Mouse (Mus musculus) macrophage (primary cell): ENCODE measurements around the gene Prdm16. TPM values are rescaled to one million over a fixed set of nuclear protein-coding genes. Genes with fewer than 3 reads are reported as not detected.

Source experiments
- H3K27ac ChIP-seq: fragments of 350-480 bp; formaldehyde crosslinking; 2 replicates; pipeline ENCODE4 v1.9.0; 2021
- H3K36me3 ChIP-seq: fragments of 350-480 bp; formaldehyde crosslinking; 2 replicates; pipeline ENCODE4 v1.9.0; 2021; ENCODE audit errors: inconsistent target
- H3K4me3 ChIP-seq: fragments of 350-480 bp; formaldehyde crosslinking; 2 replicates; pipeline ENCODE4 v1.9.0; 2021; ENCODE audit errors: inconsistent target
- H3K79me2 ChIP-seq: fragments of 350-480 bp; formaldehyde crosslinking; 2 replicates; pipeline ENCODE4 v1.9.0; 2021; ENCODE audit errors: inconsistent target
- WGBS: methylation state at CpG from one replicate; pipeline ENCODE4 v1.1.7; 2026; ENCODE audit warnings: inconsistent platforms; ENCODE audit not compliant: missing documents; 5-methylcytosine and 5-hydroxymethylcytosine counted together
- polyA plus RNA-seq: library from polyadenylated mRNA; stranded (reverse); fragments of 250-400 nt; gene quantifications from 3 replicates; pipeline ENCODE4 v1.2.4, GENCODE M21; 2018; ENCODE audit warnings: inconsistent platforms

The Prdm16 gene
- polyA plus RNA-seq, 1 experiment from 2014 or later = 1.6 TPM

DNA sequence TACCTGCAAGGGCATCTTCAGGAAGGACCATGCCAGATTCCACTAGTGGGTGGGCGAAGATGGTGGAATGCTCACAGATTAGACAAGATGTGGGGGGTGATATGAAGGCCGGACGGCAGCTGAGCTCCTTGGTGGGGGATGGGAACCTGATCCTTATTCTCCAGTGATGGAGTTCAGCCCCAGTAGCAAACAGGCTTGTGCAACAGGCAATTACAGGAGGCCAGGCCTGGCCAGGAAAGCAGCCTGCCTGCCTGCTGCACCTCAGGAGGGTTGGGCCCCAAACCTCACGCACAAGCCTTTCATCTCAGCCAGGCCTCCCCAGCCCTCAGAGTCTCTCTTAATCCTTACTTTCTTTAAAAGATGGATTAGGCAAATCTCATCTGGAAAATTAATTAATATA is 124.9 kb downstream of the Prdm16 start:
- Histone ChIP-seq H3K36me3 (no peaks in the 10 kb centered on the region), H3K79me2 (no peaks in the 10 kb centered on the region), H3K27ac (no peak overlapping the region), H3K4me3 (no peak overlapping the region)
- 79% methylated on average over 4 of the region's 4 CpGs for WGBS

DNA sequence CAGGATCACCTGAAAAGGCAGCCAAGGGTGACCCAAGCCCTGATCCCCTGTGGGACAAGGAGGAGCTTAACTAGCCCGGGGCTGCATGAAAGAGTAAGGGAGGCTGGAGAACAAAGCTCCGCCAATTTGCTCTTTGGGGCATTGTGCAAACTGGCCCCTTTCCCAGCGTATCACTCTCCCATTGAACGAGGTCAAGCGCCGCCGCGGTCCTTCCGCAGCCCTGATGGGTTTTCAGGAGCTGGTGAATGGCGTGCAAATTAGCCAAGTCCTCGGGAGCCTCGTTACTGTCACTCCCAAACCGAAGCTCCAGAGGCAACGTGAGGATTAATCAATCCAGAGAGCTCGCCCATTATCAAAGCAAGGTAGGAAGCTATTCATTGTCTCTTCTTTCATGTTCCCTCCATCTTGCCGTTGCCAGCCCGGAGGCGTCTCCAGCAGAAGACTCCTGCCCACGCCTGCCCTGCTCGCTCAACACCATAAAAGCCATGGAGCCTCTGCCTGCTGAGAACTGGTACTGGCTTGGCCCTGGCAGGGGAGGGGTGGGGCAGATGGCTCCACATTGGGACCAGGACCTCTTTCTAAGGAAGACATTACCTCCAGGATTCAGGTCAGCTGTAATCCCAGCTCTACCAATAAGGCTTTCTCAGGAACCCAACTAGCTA is 129.8 kb downstream of the Prdm16 start:
- WGBS = 90% methylated on average over 20 of the region's 20 CpGs
- H3K79me2 ChIP-seq = no peaks in the 10 kb centered on the region
- no peaks in the 10 kb centered on the region for H3K36me3 ChIP-seq
- H3K27ac ChIP-seq = no peak overlapping the region
- H3K4me3 ChIP-seq = no peak overlapping the region

- WGBS = 83% methylated on average over 5 of the region's 5 CpGs
- Histone ChIP-seq H3K79me2 (no peaks in the 10 kb centered on the region), H3K4me3 (no peak overlapping the region), H3K36me3 (no peaks in the 10 kb centered on the region), H3K27ac (no peak overlapping the region)
Observed at GRCm38 (mm10) chr4:154505313-154505712, 131.4 kb downstream of the Prdm16 start.

GRCm38 (mm10) chr4:154503260-154503829 is 133.3 kb downstream of the Prdm16 start:
- H3K79me2 ChIP-seq = no peaks in the 10 kb centered on the region
- H3K27ac ChIP-seq = no peak overlapping the region
- H3K36me3 ChIP-seq = no peaks in the 10 kb centered on the region
- no peak overlapping the region for H3K4me3 ChIP-seq
- WGBS = 88% methylated on average over 20 of the region's 21 CpGs

DNA sequence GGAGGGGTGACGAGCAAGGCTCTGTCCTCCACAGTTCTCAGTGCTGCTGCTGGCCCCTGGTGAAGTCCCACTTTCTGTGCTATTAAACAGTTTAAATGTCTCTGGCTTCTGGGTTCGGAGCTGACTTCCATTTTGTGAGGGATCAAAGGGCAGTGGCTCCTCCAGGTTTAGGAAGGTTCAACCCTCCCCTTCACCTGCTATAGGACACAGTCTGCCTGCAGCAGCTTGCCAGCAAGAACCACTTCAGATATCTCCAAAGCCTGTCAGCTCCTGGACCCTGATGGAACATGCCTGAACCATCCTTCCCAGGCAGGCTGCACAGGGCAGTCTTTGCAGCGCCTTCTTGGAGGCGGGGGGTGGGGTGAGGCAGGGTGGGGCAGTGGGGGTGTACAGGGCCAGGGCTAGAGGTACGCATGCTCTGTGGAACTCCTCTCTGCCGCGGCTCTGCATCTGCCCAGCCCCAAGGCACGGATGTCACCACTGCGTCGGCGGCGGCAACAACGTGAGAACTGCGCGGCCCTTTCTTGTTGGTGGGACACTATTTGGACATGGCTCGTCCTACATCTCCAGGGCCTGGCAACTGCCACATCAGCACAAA is 134.2 kb downstream of the Prdm16 start:
- H3K36me3 ChIP-seq = no peaks in the 10 kb centered on the region
- 96% methylated on average over 14 of the region's 16 CpGs for WGBS
- H3K27ac ChIP-seq = no peak overlapping the region
- no peak overlapping the region for H3K4me3 ChIP-seq
- H3K79me2 ChIP-seq = no peaks in the 10 kb centered on the region

GRCm38 (mm10) chr4:154500695-154501094 is 136.0 kb downstream of the Prdm16 start:
- H3K4me3 ChIP-seq = no peak overlapping the region
- no peak overlapping the region for H3K27ac ChIP-seq
- no peaks in the 10 kb centered on the region for H3K36me3 ChIP-seq
- WGBS = 78% methylated on average over 9 of the region's 9 CpGs
- H3K79me2 ChIP-seq = no peaks in the 10 kb centered on the region

- Histone ChIP-seq H3K27ac (no peak overlapping the region), H3K36me3 (no peaks in the 10 kb centered on the region), H3K79me2 (no peaks in the 10 kb centered on the region), H3K4me3 (no peak overlapping the region)
- 64% methylated on average over 29 of the region's 29 CpGs for WGBS
Observed at GRCm38 (mm10) chr4:154499701-154500523, 136.8 kb downstream of the Prdm16 start.

DNA sequence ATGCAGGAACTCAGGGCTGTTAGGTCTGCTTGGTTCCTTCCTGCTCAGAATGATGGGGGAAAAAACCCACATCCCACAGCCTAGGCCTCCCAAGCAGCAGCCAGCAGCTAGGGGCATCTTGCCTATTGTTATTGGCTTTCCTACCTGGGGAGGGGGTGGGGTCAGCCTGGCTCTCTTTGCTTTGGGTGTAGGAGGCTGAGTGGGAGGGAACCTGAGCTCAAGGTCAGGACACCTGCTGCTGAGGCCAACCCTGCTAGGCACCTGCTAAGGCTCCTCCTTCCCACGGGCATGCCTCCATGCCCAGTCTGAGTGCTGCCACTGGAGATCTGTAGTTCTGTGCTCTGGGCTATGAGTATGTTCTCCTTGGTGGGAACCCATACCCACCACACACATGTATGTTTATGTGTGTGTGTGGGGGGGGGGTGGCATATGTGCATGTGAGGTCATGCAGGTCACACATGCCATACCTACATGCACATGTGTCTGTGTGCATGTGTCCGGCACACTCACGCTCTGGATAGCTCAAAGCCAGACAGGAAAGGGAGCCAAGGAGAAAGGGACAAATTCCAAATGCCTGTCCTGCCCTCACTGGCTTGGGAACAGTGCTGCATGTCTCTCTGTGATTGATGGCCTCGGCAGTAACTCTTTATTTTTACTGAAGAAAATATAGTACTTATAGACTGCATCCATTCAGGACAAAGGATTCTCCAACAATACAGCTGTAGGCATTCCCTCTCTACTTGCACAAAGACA is 139.1 kb downstream of the Prdm16 start:
- H3K79me2 ChIP-seq = no peaks in the 10 kb centered on the region
- H3K4me3 ChIP-seq = no peak overlapping the region
- 85% methylated on average over 4 of the region's 4 CpGs for WGBS
- no peaks in the 10 kb centered on the region for H3K36me3 ChIP-seq
- no peak overlapping the region for H3K27ac ChIP-seq

DNA sequence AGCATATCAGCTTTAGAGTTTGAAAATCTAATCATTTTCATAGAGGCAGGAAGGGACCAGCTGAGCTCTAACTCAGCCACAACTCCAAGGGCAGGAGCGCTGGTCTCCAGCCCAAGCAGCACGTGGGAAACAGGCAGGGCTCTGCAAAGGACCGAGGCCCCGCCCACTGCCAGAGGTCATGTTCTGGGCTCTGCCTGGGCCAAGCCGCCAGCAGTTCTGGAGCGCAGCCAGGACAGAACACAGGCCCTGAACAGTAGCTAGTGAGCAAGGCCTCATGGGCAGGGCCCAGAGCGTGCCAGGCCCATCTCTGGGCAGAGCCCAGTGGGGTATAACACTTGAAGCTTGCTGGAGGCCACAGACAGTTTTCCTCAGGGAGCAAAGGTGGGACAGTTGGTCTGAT is 139.7 kb downstream of the Prdm16 start:
- H3K4me3 ChIP-seq = no peak overlapping the region
- no peak overlapping the region for H3K27ac ChIP-seq
- H3K36me3 ChIP-seq = no peaks in the 10 kb centered on the region
- H3K79me2 ChIP-seq = no peaks in the 10 kb centered on the region
- 12% methylated on average over 7 of the region's 7 CpGs for WGBS

GRCm38 (mm10) chr4:154496522-154496921 is 140.2 kb downstream of the Prdm16 start:
- WGBS = 85% methylated on average over 5 of the region's 5 CpGs
- H3K36me3 ChIP-seq = no peaks in the 10 kb centered on the region
- H3K27ac ChIP-seq = no peak overlapping the region
- H3K4me3 ChIP-seq = no peak overlapping the region
- no peaks in the 10 kb centered on the region for H3K79me2 ChIP-seq

DNA sequence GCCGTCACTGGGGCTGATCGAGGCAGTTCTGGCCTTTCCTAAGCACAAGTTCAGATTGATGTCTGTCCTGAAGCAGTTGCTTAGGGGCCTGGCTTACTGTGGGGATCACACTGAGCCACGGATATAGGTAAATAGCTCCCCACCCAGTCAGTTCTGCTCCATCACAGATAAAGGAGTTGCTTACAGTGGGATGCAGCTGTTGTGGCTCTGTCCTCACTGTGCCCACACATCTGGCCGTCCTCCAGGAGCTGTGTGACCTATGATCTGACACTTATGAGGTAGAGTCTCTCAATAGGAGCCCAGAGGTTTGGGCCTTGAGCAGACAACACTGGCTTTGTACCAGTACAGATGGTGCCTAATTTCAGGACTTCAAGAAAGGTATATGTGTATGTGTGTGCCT is 142.7 kb downstream of the Prdm16 start:
- H3K4me3 ChIP-seq = no peak overlapping the region
- no peaks in the 10 kb centered on the region for H3K36me3 ChIP-seq
- 63% methylated on average over 4 of the region's 4 CpGs for WGBS
- H3K27ac ChIP-seq = no peak overlapping the region
- H3K79me2 ChIP-seq = no peaks in the 10 kb centered on the region

DNA sequence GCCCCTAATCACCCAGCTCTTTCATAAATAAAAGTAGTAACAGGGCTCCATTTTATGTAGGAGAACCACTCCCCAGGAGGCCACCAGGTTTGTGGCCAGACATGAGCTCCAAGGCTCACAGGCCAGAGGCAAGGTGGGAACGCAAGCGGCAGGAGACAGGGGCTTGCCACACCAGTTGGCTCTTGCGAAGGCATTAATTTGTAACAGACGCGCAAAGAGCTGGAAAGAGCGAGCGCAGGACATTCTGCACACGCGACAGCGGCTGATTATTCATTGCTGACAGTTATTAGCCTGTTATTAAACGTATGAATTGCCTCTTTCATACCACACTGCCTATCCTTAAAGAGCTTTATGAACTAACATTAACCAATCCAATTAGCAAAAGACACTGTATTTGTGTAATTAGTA is 144.0 kb downstream of the Prdm16 start:
- Histone ChIP-seq H3K36me3 (no peaks in the 10 kb centered on the region), H3K27ac (no peak overlapping the region), H3K4me3 (no peak overlapping the region), H3K79me2 (no peaks in the 10 kb centered on the region)
- WGBS = 93% methylated on average over 11 of the region's 11 CpGs

DNA sequence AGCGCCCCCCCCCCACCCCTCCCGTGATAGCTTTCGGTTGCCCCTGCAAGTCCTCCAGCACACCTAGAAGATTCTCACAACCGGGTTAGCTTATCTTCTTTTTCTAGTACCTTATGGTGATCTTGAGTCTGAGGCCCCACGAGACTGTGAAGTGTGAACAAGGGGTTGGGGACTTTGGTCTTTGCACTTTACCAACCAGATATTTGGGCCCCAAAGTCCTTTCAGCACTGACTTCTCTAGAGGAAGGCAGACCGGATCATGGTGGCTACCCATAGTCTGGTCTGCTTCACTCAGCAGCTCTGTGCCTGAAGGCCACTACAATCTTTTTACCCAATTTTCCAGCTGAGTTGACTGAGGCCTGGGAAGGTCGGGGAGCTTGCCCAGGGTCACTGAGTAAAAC is 144.4 kb downstream of the Prdm16 start:
- Histone ChIP-seq H3K4me3 (no peak overlapping the region), H3K27ac (no peak overlapping the region), H3K36me3 (no peaks in the 10 kb centered on the region), H3K79me2 (no peaks in the 10 kb centered on the region)
- WGBS = 100% methylated on average over 7 of the region's 7 CpGs

- H3K4me3 ChIP-seq = no peak overlapping the region
- no peaks in the 10 kb centered on the region for H3K79me2 ChIP-seq
- no peak overlapping the region for H3K27ac ChIP-seq
- 88% methylated on average over 5 of the region's 5 CpGs for WGBS
- H3K36me3 ChIP-seq = no peaks in the 10 kb centered on the region
Observed at GRCm38 (mm10) chr4:154488031-154488430, 148.6 kb downstream of the Prdm16 start.
